Mouse (Mus musculus): ENCODE results near the gene St6galnac4.

DNA sequence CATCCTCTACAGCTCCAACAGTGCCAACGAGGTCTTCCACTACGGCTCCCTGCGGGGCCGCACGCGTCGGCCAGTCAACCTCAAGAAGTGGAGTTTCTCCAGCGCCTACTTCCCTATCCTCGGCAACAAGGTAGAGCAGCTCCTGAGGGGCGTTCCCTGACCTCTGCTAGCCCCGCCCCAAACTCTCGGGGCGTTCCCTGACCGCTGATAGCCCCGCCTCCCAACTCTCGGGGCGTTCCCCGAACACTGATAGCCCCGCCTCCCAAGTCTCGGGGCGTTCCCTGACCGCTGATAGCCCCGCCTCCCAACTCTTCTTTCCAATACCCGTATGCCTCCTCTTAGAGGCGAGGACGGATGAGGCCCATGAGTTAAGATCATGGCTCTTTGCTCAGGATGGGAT lies 25.4 kb downstream of the St6galnac4 start:
- no peak for TF ChIP-seq CTCF (IDR thresholded peaks at IDR 0.05; ENCODE audit: low read depth, low read length)
- no peak for TF ChIP-seq POLR2A (IDR thresholded peaks at IDR 0.05; ENCODE audit: extremely low read depth, insufficient read depth, low read length)
